Mouse (Mus musculus) bone marrow, adult 2 months (tissue): ENCODE measurements around the gene Nip7.
A peak's percentile ranks its signal among the peaks of the same experiment; 100 is the strongest.

Source experiments
- CTCF ChIP-seq: fragments of 200-500 bp; IDR thresholded peaks from 2 replicates; pipeline ENCODE4 v1.5.1; 2011; ENCODE audit warnings: low read length, control low read depth; ENCODE audit not compliant: control insufficient read depth, insufficient read depth
- POLR2A ChIP-seq: fragments of 200-500 bp; IDR thresholded peaks from 2 replicates; pipeline ENCODE4 v1.6.1; 2011; ENCODE audit warnings: low read depth, mild to moderate bottlenecking, control low read depth, low read length, borderline replicate concordance; ENCODE audit not compliant: control insufficient read depth

DNA sequence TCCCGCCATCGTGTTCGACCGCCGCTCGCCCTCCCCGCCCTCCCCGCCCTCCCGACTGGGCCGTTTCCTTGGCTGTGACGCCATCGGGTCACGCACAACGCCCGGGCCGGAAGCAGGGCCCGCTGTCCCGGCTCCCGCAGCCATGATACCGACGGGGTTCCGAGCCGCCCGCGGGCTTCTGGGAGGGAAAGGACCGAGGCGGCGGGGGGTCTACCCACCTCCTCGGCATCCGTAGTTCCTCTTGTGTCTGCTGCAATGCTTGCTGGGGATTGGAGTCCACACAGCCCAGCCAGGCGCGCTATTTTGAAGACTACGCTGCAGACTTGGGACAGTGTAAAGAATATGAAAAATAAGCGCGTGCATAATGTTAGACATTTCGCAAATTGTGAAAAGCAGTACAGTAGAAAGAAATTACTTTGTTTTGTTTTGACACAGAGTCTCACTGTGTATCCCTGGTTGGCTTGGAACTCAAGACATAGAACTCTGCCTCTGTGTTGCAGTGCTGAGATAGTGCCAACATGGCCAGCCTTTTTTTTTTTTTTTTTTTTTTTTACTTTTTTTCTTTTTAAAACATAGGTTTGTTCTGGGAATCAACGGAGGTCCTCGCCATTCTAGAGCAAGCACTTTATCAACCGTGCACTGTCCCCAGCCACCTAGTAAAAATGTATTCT, 39.8 kb downstream of the Nip7 start, which contains the start of gene Terf2:
- TF ChIP-seq POLR2A, result peak; percentile 42; the same call in 1 of the 2 replicates
- no peak for TF ChIP-seq CTCF
